Mouse (Mus musculus) cerebellum, adult 9-11 months (tissue): Measurements from ENCODE around the gene Apol10a.
A peak's percentile ranks its signal among the peaks of the same experiment; 100 is the strongest.
"Not testable (repeated sequence)": the region's sequence is repeated elsewhere in the genome, so short reads cannot be mapped to it uniquely, and the experiment has no call there.

Source experiments
- DNase-seq: peaks from one replicate; pipeline ENCODE4 v3.0.0; 2022

The Apol10a gene

GRCm38 (mm10) chr15:77476693-77477092, at the start of gene Apol10a:
Gene Apol10a, plus strand, starts transcription at chr15:77477047.
- not testable (repeated sequence) for DNase-seq

- not testable (repeated sequence) for DNase-seq
These were observed 48.0 kb upstream of the Apol10a start for GRCm38 (mm10) chr15:77428690-77429448.

GRCm38 (mm10) chr15:77444746-77445145, 32.1 kb upstream of the Apol10a start:
- not testable (repeated sequence) for DNase-seq

GRCm38 (mm10) chr15:77445668-77446067, 31.2 kb upstream of the Apol10a start:
- DNase-seq: not testable (repeated sequence)

GRCm38 (mm10) chr15:77447392-77447791, 29.5 kb upstream of the Apol10a start, which contains the start of gene Apol7b:
Gene Apol7b, minus strand, starts transcription at chr15:77447492.
- DNase-seq: not testable (repeated sequence)

GRCm38 (mm10) chr15:77449927-77450326, 26.9 kb upstream of the Apol10a start:
- DNase-seq: not testable (repeated sequence)

GRCm38 (mm10) chr15:77474699-77475390, 2.0 kb upstream of the Apol10a start:
- DNase-seq: not testable (repeated sequence)

GRCm38 (mm10) chr15:77482140-77482794, 5.4 kb downstream of the Apol10a start:
- no peak for DNase-seq

- not testable (repeated sequence) for DNase-seq
These were observed 16.3 kb downstream of the Apol10a start for GRCm38 (mm10) chr15:77493181-77493580.

GRCm38 (mm10) chr15:77494694-77495093, 17.8 kb downstream of the Apol10a start:
- DNase-seq: not testable (repeated sequence)

GRCm38 (mm10) chr15:77507966-77508365, 31.1 kb downstream of the Apol10a start, which contains the start of gene Apol11a:
Gene Apol11a, plus strand, starts transcription at chr15:77508271.
- DNase-seq: not testable (repeated sequence)

- not testable (repeated sequence) for DNase-seq
These were observed 43.7 kb downstream of the Apol10a start for GRCm38 (mm10) chr15:77520596-77520995.

- peak; percentile 9 for DNase-seq
These were observed 46.5 kb downstream of the Apol10a start for GRCm38 (mm10) chr15:77523186-77523843.

- DNase-seq: no peak
These were observed 56.4 kb downstream of the Apol10a start, which contains the start of gene Apol7c for GRCm38 (mm10) chr15:77533216-77533615. Gene Apol7c, minus strand, starts transcription at chr15:77533316.

GRCm38 (mm10) chr15:77539221-77539620, 62.4 kb downstream of the Apol10a start:
- not testable (repeated sequence) for DNase-seq
